Mouse (Mus musculus) myocyte (in vitro differentiated cells): Measurements from ENCODE around the gene Frmpd1. TPM values are rescaled to one million over a fixed set of nuclear protein-coding genes. Genes with fewer than 3 reads are reported as not detected.
A peak's percentile ranks its signal among the peaks of the same experiment; 100 is the strongest.

Experiments
- H3K27me3 ChIP-seq: one replicate; pipeline ENCODE4 v1.6.1; 2011; ENCODE audit not compliant: control insufficient read depth, insufficient read depth, insufficient read length
- H3K36me3 ChIP-seq: one replicate; pipeline ENCODE4 v1.6.1; 2011; ENCODE audit not compliant: control insufficient read depth, insufficient read depth
- H3K4me2 ChIP-seq: one replicate; pipeline ENCODE4 v1.6.1; 2011; ENCODE audit warnings: low read depth, control low read depth
- H3K4me3 ChIP-seq: one replicate; pipeline ENCODE4 v1.5.1; 2011; ENCODE audit warnings: mild to moderate bottlenecking, control low read depth, moderate library complexity
- H3K79me2 ChIP-seq: one replicate; pipeline ENCODE4 v1.6.1; 2011; ENCODE audit not compliant: control insufficient read depth, insufficient read depth
- H3ac ChIP-seq: one replicate; pipeline ENCODE4 v1.6.1; 2011; ENCODE audit not compliant: control insufficient read depth, insufficient read length
- CEBPB ChIP-seq: IDR thresholded peaks from 2 replicates; pipeline ENCODE4 v1.6.1; 2011; ENCODE audit warnings: mild to moderate bottlenecking, moderate library complexity; ENCODE audit not compliant: poor library complexity, insufficient read depth, severe bottlenecking
- E2F4 ChIP-seq: IDR thresholded peaks from one replicate; pipeline ENCODE4 v1.6.1; 2011; ENCODE audit warnings: mild to moderate bottlenecking, control low read depth, moderate library complexity; ENCODE audit not compliant: insufficient read depth
- MAX ChIP-seq: IDR thresholded peaks from one replicate; pipeline ENCODE4 v1.6.1; 2011; ENCODE audit warnings: low read depth, mild to moderate bottlenecking, control low read depth
- MYOD1 ChIP-seq, 3 experiments: IDR thresholded peaks; one replicate each; pipeline ENCODE4 v1.6.1; 2011; ENCODE audit warnings: control low read depth in 2 of 3, low read depth in 2 of 3, mild to moderate bottlenecking in 2 of 3, moderate library complexity in 1 of 3; ENCODE audit not compliant: insufficient read length in 2 of 3, control insufficient read depth in 1 of 3
- MYOG ChIP-seq, 3 experiments: IDR thresholded peaks; one replicate each; pipeline ENCODE4 v1.6.1; 2011; ENCODE audit warnings: control low read depth in 2 of 3, low read depth in 2 of 3, mild to moderate bottlenecking in 2 of 3; ENCODE audit not compliant: insufficient read length in 2 of 3, control insufficient read depth in 1 of 3, insufficient read depth in 1 of 3
- POLR2A ChIP-seq: IDR thresholded peaks from one replicate; pipeline ENCODE4 v1.6.1; 2011; ENCODE audit warnings: low read depth, mild to moderate bottlenecking, control low read depth, moderate library complexity; ENCODE audit not compliant: insufficient read length
- POLR2AphosphoS2 ChIP-seq: IDR thresholded peaks from one replicate; pipeline ENCODE4 v1.6.1; 2011; ENCODE audit warnings: low read depth, control low read depth; ENCODE audit not compliant: insufficient read length
- REST ChIP-seq: IDR thresholded peaks from one replicate; pipeline ENCODE4 v1.6.1; 2011; ENCODE audit warnings: mild to moderate bottlenecking, control low read depth, moderate library complexity; ENCODE audit not compliant: insufficient read depth, insufficient read length
- SRF ChIP-seq: IDR thresholded peaks from one replicate; pipeline ENCODE4 v1.6.1; 2011; ENCODE audit warnings: low read depth; ENCODE audit not compliant: control insufficient read depth, insufficient read length
- TCF12 ChIP-seq: IDR thresholded peaks from one replicate; pipeline ENCODE4 v1.6.1; 2011; ENCODE audit warnings: mild to moderate bottlenecking, control low read depth; ENCODE audit not compliant: poor library complexity, insufficient read depth, severe bottlenecking
- TCF3 ChIP-seq: IDR thresholded peaks from one replicate; pipeline ENCODE4 v1.6.1; 2011; ENCODE audit warnings: low read depth, control low read depth; ENCODE audit not compliant: insufficient read length
- USF1 ChIP-seq: IDR thresholded peaks from one replicate; pipeline ENCODE4 v1.6.1; 2011; ENCODE audit warnings: low read depth, mild to moderate bottlenecking, control low read depth, moderate library complexity
- polyA plus RNA-seq: library from polyadenylated mRNA; unstranded; fragments of >200 nt; fragmentation: generic; extraction: Trizol; gene quantifications from one replicate; pipeline ENCODE4 v1.2.1, GENCODE M21; 2012; ENCODE audit warnings: missing spikeins

Gene Frmpd1
- polyA plus RNA-seq, 1 experiment: 45.8 TPM

DNA sequence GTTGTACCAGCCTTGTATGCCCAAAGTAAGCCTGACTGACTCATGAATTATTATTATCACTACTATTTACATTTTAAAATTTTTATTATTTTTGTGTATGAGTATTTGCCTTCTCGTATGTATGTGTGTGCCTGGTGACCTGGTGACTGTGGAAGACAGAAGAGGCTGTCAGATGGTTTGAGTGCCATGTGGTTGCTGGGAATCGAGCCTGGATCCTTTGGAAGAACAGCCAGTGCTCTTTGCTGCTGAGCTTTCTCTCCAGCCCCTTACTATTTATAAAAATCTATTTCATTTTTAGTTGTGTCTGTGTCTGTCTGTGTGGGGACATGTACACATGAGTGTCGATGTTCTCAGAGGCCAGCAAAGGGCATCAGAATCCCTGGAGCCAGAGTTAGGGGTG lies 28.2 kb upstream of the Frmpd1 start:
- no peak overlapping the region for H3ac ChIP-seq
- H3K4me3 ChIP-seq: no peak overlapping the region
- H3K36me3 ChIP-seq: no peaks in the 10 kb centered on the region
- no peaks in the 10 kb centered on the region for H3K79me2 ChIP-seq
- TF ChIP-seq TCF12 (no peak), MYOG (IDR thresholded peaks at IDR 0.05; ENCODE audit: control insufficient read depth in 1 of 3, insufficient read depth in 1 of 3, insufficient read length in 2 of 3, low read depth in 2 of 3) (no peak), TCF3 (no peak), MAX (no peak), POLR2A (no peak), MYOD1 (IDR thresholded peaks at IDR 0.05; ENCODE audit: control insufficient read depth in 1 of 3, insufficient read length in 2 of 3, low read depth in 2 of 3) (no peak), REST (no peak), POLR2AphosphoS2 (no peak)
- H3K27me3 ChIP-seq: no peaks in the 10 kb centered on the region
- no peak overlapping the region for H3K4me2 ChIP-seq

DNA sequence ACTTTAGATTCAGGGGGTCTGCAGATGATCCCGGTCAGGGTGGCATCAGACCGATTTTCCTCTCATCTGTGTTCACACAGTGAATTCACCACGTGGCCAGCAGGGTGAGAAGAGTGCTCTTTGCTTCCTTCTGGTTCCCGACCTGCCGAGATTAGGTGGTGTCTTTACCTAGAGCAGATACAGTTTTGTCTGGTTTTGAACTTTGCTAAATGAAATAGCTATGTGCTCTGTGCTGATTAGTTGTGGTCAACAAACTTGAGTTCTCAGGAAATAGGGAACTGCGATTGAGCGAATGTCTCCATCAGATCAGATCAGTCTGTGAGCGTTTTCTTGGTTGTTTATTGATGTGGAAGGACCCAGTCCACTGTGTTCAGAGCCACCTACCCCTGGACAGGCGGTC lies 26.1 kb upstream of the Frmpd1 start:
- no peak overlapping the region for H3ac ChIP-seq
- no peaks in the 10 kb centered on the region for H3K27me3 ChIP-seq
- H3K4me2 ChIP-seq: no peak overlapping the region
- TF ChIP-seq MYOG (IDR thresholded peaks at IDR 0.05; ENCODE audit: control insufficient read depth in 1 of 3, insufficient read depth in 1 of 3, insufficient read length in 2 of 3, low read depth in 2 of 3) (no peak), POLR2A (no peak), TCF12 (no peak), USF1 (no peak), MAX (no peak), CEBPB (no peak), POLR2AphosphoS2 (no peak), TCF3 (no peak), REST (no peak), SRF (no peak), MYOD1 (IDR thresholded peaks at IDR 0.05; ENCODE audit: control insufficient read depth in 1 of 3, insufficient read length in 2 of 3, low read depth in 2 of 3) (no peak), E2F4 (no peak)
- no peaks in the 10 kb centered on the region for H3K36me3 ChIP-seq
- H3K79me2 ChIP-seq: no peaks in the 10 kb centered on the region
- no peak overlapping the region for H3K4me3 ChIP-seq

DNA sequence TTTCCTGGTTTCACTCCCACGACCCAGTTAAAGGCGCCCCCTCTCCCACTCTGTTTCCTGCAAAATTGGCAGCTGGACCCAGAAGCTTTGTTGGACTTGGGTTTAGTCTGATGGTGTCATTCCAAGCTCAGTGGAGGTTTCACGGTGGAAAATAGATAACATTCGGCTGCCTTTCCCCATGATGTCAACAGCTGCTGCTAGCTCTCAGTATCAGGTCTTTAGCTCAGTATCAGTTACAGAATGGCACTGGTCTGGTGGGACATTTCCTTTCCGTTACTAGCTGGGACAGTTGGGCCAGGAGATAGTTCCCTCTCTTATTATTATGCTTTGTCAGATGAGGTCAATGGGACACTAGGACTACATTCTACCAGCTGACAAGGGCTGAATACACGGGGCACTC lies 23.9 kb upstream of the Frmpd1 start:
- no peak overlapping the region for H3K4me3 ChIP-seq
- no peaks in the 10 kb centered on the region for H3K27me3 ChIP-seq
- no peak overlapping the region for H3ac ChIP-seq
- peak overlapping the region; percentile 33 for H3K4me2 ChIP-seq
- no peaks in the 10 kb centered on the region for H3K79me2 ChIP-seq
- no peaks in the 10 kb centered on the region for H3K36me3 ChIP-seq
- TF ChIP-seq POLR2AphosphoS2 (no peak), CEBPB (no peak), MYOD1 (IDR thresholded peaks at IDR 0.05; ENCODE audit: control insufficient read depth in 1 of 3, insufficient read length in 2 of 3, low read depth in 2 of 3) (peak in 1 of 3 experiments; percentile 49), REST (no peak)

- Histone ChIP-seq H3ac (no peak overlapping the region), H3K4me2 (no peak overlapping the region), H3K4me3 (no peak overlapping the region), H3K36me3 (no peaks in the 10 kb centered on the region), H3K27me3 (no peaks in the 10 kb centered on the region), H3K79me2 (no peaks in the 10 kb centered on the region)
- no peak for TF ChIP-seq SRF
- no peak for TF ChIP-seq USF1
- TF ChIP-seq MAX: no peak
- no peak for TF ChIP-seq POLR2AphosphoS2
These were observed 21.0 kb upstream of the Frmpd1 start for GRCm38 (mm10) chr4:45163711-45164110.

DNA sequence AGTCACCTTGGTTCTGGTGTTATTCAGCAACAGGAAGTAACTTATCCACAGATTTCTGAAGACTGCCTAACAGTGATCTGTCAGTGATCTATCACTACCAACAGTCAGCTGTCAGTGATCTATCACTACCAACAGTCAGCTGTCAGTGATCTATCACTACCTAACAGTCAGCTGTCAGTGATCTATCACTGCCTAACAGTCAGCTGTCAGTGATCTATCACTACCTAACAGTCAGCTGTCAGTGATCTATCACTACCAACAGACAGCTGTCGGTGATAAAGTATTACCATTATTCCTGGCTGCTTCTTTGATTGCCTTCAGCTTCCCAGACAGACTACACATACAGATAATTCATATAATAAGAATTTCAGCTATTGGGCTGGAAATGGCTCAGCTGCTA lies 19.2 kb upstream of the Frmpd1 start:
- no peak overlapping the region for H3K4me2 ChIP-seq
- no peak overlapping the region for H3ac ChIP-seq
- no peaks in the 10 kb centered on the region for H3K27me3 ChIP-seq
- no peaks in the 10 kb centered on the region for H3K36me3 ChIP-seq
- TF ChIP-seq TCF3 (peak; percentile 83), SRF (no peak), TCF12 (peak; percentile 72), POLR2AphosphoS2 (no peak), MYOG (IDR thresholded peaks at IDR 0.05; ENCODE audit: control insufficient read depth in 1 of 3, insufficient read depth in 1 of 3, insufficient read length in 2 of 3, low read depth in 2 of 3) (peak in 1 of 3 experiments; percentile 50), CEBPB (no peak), E2F4 (no peak), MYOD1 (IDR thresholded peaks at IDR 0.05; ENCODE audit: control insufficient read depth in 1 of 3, insufficient read length in 2 of 3, low read depth in 2 of 3) (peak; percentile 32 to 82 (median 79)), POLR2A (no peak), MAX (no peak), REST (no peak), USF1 (no peak)
- no peak overlapping the region for H3K4me3 ChIP-seq
- no peaks in the 10 kb centered on the region for H3K79me2 ChIP-seq
